Mouse (Mus musculus) megakaryocyte, embryonic 14.5 days (primary cell): ENCODE data around the gene Mrgprg.

Experiments
- FLI1 ChIP-seq: IDR thresholded peaks from 2 replicates; pipeline ENCODE4 v1.6.1; 2012; ENCODE audit warnings: low read length, inconsistent platforms, mixed read lengths
- GATA1 ChIP-seq: IDR thresholded peaks from 3 replicates; pipeline ENCODE4 v1.6.1; 2012; ENCODE audit warnings: mixed read lengths, low read length, inconsistent platforms, borderline replicate concordance

DNA sequence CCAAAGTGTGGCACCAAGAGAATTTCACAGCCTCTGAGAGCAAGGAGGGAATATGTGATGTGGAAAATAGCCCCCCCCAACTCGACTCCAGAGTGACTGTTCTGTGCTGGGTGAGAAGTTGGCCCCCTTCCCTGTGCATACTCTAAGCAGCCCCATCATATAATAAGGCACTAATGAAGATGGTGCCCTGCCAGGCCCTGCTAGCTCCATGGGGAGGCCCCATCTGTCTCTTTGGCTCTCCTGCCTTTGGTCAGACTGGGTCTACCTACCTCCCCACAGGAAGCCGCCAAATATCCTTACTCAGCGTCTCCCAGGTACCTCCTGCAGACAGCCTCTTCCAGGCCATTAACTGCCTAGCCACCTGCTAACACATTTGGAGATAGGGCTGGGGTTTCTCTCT is 7.8 kb downstream of the Mrgprg start:
- TF ChIP-seq GATA1 (no peak), FLI1 (no peak)
